Mouse (Mus musculus): ENCODE results near the gene Ubox5.

The Ubox5 gene

DNA sequence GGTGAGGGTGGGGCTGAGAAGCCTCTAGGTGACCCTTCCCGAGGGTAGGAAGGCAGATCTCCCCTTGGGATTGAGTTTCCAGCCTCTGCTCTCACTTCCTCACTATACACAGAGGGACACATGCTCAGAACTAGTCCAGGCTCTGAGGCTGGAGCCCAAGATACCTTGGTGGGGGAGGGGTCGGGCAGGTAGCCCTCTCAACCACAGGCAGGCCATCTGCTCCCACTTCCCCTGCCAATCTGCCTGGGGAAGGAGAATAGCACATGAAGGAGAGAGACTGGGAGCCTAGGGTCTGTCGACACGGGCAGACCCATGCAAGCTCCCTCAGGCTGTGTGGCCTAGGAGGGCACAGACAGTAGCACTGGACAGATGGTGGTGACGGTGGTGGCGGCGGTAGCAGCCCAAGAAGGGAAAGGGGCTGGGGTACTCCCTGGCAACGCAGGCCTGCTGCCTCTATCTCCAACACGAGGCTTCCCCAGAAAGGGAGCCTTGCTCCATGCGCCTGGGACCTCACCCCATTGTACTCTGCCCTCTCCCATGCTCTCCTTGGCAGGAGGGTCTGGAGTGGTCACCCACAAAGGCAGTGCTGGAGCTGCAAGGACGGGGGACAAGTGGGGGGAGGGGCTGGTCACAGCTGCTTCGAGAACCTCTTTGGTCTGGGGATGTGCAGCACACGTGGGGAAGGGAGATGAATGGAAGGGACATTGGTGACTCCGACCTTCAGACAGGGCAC is 4.3 kb upstream of the Ubox5 start:
- DNase-seq (ENCODE audit: low spot score in 2 of 2), result no peak

DNA sequence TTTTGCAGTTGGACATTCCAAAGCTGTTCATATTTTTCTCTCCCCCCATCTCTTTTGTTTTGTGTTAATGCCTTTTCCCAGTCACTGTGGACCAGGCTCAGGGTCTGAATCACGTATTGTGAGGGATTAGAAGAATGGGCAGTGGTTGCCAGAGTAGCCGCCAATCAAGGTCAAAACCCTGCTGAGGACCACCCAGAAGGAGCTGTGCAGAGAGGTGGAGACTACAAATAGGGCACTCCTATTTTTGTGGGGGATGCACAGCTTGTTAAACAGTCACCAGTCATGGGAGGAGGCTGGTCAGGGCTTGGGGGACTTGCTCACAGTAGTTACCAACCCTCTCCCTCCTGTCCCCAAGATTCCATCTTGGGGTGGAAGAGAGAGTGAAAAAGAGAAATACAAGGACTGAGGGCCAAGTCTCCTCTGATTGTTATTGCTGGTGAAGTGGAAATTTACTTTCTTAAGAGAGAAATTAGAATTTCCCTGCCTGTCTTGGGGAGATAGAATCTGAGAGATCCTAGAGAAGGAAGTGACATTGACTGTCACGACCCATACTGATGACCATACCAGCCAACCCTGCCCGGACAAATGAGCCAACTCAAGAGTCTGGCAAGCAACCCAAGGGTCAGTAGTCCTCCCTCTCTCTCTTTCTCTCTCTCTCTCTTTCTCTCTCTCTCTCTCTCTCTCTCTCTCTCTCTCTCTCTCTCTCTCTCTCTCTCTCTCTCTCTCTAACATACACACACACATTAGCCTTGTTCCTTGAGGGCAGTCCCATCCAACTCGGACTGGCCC is 3.2 kb upstream of the Ubox5 start:
- DNase-seq (ENCODE audit: low spot score in 2 of 2), result no peak

DNA sequence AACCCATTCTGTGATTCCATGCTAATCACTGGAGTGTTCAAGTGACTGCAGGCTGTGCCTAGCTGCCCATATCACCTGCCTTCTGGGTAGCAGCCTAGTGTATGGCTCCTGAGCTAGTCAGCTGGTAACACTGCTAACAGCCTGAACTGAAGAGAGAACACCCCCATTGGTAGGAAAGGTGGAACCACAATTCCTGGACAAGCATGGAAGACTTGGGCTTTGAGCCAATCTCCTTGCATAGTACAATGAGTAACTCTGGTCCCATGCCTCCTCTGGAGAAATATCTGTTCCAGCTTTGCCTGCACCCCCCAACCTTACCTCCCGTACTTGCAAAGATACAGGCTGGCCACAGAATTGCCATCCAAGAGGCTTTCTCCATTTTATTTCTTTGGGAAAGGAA is 2.6 kb upstream of the Ubox5 start:
- no peak for DNase-seq (ENCODE audit: low spot score in 2 of 2)

DNA sequence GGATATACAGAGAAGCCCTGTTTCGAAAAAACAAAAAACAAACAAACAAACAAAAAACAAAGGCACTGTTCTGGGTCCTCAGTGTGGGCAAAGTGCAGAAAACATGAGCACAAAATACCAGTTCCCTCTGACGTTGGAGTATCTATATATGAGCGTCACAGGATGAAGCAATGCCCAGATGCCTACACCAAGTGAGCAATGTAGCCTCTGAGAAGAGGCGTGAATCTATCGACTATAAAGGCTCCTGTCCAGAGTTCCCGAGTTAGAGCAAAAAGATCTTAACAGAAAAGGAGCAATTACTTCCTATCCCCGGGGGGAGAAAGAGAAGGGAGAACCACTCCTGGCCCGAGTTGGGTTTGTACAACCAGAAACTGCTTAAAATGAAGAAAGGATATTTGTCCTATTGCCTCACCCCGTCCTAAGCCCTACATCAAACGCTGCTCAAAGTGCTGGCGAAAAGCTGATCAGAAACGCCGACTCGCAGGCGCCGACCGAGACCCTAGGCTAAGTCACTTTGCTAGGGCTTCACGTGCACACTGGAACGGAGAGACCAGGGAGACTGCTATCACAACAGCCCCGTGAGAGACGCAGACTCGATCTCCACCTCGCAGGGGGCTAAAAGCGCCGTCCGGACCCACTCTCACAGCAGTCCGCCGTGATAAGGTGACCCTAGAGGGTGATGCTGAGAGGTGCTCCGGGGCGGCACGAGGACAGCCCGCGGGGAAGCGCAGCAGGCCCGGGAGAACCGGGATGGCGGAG is 579 bp downstream of the Ubox5 start:
- DNase-seq (ENCODE audit: low spot score in 2 of 2), result no peak

DNA sequence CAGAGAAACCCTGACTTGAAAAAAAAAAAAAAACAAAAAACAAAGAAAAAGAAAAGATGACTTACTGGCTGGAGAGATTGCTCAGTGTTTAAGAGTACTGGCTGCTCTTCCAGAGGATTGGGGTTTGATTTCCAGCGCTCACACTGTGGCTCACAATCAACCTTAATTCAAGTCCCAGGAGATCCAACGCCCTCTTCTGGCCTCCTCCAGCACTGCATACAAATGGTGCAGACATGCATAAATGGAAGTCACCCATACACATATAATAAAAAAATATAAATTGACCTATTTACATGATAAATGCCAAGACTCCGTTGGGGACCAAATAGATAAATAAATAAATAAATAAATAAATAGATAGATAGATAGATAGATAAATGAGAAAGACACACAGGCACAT is 1.4 kb downstream of the Ubox5 start:
- no peak for DNase-seq (ENCODE audit: low spot score in 2 of 2)

DNA sequence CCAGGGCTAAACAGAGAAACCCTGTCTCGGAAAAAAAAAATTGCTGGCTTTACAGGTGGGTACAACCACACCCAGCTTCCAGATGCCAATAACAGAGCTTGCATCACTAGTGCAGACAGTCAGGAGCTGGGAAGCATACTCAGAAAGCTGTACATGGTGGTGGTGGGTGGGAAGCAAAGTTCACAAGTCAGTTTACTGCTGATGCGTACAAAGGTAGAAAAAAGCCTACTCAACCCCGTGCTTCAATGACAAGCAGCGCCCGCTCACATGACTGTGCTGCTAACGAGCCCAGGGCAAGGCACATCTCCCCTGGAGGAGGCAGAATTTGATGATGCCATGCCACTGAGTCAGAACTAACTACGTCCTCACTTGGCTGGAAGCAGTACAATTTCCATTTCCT is 10.9 kb downstream of the Ubox5 start:
- no peak for DNase-seq (ENCODE audit: low spot score in 2 of 2)

DNA sequence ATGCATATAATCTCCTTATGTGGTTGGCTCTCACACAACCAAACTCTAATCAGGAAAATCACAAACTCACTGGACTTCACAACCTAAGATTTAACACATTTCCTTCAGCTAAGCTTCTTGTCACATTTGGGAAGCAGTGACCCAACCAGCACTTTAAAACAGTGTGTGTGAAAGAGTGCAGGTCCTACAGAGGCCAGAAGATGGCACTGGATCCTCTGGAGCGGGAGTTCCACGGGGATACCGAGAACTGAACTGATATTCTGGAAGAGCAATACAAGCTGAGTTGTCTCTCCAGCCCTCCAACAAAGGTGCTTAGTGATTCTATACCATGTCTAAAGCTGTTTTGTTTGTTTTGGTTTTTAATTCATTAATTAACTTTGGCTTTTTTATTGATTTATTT is 16.7 kb downstream of the Ubox5 start:
- no peak for DNase-seq (ENCODE audit: low spot score in 2 of 2)

DNA sequence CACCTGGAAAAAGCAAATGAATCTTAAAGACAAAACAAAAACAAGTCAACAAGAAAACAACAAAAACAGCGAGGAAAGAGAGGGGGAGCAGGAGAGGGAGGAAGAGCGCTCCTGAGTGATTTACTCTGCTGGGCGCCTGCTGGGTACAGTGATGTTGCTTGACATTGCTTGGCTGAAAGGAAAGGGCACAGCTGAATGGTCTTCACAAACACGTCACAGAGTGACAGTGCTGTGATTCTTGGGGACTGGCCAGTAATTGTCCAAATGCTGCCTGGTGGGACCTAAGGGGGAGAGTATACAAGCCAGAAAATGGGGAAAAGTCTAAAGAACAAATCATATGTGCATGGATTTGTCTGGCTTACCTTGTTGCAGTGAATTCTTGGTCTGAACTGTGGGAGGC is 27.6 kb downstream of the Ubox5 start:
- no peak for DNase-seq (ENCODE audit: low spot score in 2 of 2)

DNA sequence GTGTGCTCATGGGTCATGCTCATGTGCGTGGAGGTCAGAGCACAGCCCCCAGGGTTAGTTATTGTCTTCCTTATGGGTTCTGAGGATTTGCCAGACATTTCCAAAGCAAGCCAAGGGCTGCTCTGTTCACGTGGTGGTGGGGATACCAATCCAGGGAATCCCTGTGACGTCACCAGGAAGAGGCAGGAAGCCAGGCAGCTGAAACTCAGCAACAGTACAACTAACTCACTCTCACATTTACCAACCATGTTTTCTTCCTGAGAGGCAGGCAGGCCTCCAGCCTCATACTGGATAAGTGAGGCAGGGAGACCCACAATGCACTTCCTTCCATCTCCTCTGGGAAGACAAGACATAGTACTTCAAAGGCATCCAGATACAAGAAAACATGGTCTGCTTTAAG is 31.4 kb downstream of the Ubox5 start:
- no peak for DNase-seq (ENCODE audit: low spot score in 2 of 2)

DNA sequence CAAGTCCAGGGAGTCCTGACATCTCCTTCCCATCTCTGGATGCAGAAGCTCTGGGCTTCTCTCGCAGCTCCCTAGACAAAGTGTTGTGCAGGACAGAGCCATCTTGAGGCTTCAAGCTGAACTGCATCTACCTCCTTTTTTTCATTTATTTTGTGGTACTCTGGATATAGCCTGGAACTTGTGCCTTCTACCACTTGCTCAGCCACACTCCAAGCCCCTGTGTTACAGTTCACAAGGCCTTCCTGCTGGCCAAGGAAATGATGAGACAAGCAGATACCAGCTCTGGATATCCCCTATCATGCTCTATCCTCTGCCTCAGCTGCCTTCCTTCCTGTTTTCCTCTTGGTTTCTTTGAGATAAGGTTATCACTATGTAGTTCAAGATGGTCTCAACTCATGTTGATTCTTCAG is 32.2 kb downstream of the Ubox5 start:
- no peak for DNase-seq (ENCODE audit: low spot score in 2 of 2)

DNA sequence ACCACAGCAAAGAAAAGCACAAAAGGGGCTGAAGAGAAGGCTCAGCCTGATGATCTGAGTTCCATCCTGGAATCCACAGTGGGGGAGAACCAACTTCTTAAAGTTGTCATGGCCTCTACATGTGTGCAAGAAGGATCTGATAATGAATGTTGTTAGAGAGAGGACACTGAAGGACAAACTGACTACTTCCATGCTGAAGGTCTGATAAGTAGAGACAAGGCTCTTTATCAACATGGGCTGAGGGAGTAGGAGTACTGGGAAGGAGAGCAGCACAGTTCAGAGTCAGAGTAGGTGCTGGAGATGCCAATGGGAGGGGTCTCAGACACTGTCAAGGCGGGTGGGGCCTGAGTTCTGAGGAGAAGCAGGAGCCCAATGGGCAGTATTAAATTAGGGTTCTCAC is 34.2 kb downstream of the Ubox5 start:
- no peak for DNase-seq (ENCODE audit: low spot score in 2 of 2)

DNA sequence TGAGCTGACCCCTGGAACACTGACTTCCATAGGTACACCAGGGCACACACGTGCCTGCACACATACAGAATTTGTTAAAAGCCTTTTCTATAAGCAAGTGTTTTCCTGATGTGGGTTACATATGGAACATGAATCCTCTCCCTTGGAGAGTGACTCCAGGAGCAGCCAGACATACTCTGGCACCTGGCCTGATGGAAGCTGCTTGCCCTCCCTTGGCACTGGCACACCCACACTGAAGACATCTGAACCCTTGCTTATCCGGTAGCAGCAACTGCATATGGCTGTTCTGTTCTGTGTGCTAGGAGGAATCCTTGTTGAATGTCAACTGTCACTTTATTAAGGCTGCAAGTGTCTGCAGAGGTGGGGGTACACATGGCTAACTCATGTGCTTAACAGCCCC is 38.8 kb downstream of the Ubox5 start:
- DNase-seq (ENCODE audit: low spot score in 2 of 2), result no peak

DNA sequence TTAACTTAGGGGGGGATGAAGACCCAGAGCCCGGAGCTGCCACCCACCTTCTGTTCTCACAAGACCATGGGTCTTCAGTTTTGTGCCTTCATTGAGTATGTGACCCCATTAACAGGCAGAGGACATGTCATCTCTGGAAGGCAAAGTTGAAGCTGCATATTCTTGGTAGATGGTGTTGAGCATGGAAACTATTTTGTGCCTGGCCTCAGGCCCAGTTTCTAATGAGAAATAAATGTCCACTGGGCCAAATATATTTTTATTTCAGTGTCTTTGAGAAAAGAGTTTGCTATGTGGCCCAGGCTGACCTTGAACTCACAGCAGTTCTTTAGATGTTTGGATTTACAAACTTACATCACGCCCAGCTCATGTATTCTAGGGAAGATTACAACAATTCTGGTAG is 40.1 kb downstream of the Ubox5 start:
- no peak for DNase-seq (ENCODE audit: low spot score in 2 of 2)

DNA sequence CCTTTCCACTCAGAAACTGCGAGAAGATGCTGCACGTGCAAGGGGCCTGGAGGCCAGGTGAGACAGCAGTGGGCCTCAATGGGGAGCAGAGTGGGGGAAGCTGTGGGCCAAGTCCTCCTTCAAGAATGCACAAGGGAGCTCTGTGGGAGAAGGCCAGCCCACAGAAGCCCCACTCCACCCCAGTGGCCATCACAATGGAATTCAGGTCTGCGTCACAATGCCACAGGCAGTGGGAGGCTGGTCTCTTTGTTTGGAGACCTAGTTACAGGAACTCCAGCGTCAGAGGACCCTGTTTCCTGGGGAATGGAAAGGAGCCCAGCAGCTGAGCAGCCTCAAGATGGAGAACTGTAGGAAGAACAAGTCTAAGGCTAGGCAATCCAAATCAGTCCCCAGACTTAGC is 40.7 kb downstream of the Ubox5 start:
- DNase-seq (ENCODE audit: low spot score in 2 of 2), result no peak

DNA sequence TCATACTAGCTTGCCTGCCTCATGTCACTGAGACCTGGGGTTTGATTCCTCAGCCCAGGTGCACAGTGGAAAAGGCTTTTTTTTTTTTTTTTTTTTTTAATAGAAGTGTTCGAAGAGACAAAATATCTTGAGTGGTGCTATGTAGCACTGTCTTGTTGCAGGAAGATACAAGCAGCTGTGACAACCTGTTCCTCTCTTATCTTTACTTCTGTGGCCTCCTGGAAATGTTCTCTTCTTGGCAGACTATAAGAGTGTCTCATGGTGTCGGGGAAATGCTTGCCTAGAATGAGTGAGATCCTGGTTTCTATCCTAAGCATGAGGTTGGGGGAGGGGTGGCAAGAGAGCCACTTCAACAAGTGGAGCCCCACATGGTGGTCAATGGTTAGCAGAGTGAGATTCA is 41.5 kb downstream of the Ubox5 start:
- DNase-seq (ENCODE audit: low spot score in 2 of 2), result no peak

DNA sequence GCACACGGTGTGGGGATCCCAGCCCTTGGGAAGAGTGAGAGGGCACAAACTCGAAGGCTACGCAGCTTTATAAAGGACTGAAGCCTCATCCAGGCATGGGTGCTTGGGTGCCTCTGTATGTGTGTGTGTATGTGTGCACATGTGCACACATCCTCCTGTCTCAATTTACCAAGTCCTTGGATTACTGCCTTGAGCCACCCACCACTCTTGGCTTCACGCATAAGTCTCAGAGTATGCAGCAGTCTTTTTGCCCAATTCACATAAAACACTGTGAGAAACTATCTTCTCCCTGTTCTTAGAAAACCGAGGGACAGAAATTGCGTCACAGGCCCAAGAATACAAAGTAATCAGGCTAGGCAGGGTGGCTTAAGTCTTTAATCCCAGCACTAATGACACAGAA is 43.8 kb downstream of the Ubox5 start:
- no peak for DNase-seq (ENCODE audit: low spot score in 2 of 2)

DNA sequence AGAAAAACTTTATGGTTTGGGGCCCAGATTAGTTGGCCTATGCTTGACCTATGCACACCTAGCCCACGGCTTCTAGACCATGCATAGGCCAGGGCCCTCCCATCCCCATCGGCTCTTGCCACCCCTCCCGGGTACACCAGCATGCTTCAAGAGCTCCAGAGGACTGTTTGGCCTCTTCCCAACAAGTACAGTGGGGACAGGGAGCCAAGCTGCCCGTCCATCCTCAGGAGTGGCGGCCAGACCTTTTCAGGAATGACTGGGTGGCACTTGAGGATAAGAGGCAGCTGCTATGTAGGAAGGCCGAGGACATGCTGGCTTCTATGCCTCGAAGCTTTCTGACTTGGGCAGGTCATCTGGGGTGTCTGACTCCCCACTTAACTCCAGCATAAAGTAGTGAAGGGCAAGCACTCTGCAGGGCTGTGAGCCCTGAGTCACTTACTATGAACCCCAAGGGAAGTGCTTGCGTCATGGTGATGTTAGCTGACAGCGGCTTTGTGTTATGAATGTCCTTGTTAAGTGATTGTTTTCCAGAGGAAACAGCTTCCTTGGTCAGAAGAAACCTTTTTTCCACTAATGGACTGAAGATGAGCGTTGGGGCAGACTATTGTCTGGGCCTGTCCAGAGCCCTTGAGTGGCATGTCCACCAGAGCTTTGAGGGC is 45.8 kb downstream of the Ubox5 start:
- DNase-seq (ENCODE audit: low spot score in 2 of 2), result no peak

DNA sequence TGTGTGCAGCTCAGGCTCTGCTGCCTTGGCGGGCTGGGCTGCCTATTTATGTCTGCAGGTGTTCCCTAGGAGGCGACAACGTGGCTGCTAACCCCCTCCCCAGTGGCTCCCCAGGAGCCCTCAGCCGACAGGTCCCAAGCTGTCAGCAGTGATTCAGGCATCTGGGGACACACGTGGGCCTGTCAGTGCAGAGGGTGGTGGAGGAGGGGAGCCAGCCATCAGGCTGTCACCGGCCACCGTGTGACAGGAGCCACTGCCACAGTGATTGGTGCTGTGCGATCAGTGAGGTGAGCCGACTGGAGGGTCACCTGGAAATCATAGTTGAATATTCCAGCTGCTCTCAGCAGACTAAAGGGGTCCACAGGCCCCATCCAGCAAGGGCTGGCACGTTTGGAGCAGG is 47.3 kb downstream of the Ubox5 start, which contains the start of gene Avp:
Gene Avp, minus strand, starts transcription at position 3 of the 400 bp plus-strand sequence.
- DNase-seq (ENCODE audit: low spot score in 2 of 2), result no peak

DNA sequence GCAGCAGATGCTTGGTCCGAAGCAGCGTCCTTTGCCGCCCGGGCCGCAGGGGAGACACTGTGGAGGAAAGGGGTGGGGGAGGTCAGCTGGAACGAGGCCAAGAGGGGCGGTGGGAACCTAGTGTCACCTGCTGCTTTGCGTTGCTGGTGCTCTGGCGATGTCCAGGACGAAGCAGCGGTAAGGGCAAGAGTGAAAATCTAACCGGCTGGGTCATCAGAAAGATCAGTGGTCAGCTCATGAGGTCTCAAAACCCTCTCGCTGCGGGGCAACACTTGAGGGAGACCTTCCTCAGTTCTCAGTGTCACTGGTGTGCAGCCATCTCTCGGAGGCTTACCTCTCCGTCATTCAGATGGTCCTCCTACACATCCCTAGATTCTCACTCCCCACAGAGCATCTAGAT is 48.6 kb downstream of the Ubox5 start:
- no peak for DNase-seq (ENCODE audit: low spot score in 2 of 2)

DNA sequence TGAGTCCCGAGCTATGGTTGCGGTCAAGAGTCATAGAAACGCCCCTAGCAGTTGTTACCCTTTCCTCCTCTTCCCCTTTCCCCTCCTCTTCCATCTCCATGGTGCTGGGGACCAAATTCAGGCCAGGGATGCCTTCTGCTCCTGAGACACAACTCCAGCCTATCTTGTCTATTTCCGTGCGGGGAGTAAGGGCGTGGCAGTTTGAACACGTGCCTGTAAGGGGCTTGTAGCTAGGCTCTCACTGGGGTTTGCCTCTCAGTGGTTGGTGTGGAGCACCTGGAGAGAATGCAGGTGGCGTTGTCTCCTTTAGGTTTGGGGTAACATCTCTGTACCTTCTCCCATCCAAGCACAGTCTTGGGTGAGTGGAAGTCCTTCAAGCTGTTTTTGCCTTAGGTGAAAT is 50.0 kb downstream of the Ubox5 start:
- no peak for DNase-seq (ENCODE audit: low spot score in 2 of 2)

DNA sequence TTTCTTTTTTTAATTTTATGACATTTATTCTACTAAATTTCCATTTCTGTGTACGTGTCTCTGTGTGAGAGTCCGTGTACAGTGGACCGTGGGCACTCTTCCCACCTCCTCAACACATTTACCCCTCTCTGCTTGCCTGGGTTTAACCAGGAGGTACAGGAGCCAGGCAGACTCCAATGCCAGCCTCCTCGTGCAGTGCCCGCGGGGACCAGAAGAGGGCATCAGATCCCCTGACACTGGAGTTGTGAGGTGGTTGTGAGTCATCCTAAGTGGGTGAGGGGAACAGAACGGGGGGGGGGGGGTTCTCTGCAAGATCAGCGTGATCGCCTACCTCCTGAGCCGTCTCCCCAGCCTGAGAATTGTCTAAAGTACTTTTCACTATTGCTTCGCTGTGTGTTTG is 51.7 kb downstream of the Ubox5 start:
- no peak for DNase-seq (ENCODE audit: low spot score in 2 of 2)

DNA sequence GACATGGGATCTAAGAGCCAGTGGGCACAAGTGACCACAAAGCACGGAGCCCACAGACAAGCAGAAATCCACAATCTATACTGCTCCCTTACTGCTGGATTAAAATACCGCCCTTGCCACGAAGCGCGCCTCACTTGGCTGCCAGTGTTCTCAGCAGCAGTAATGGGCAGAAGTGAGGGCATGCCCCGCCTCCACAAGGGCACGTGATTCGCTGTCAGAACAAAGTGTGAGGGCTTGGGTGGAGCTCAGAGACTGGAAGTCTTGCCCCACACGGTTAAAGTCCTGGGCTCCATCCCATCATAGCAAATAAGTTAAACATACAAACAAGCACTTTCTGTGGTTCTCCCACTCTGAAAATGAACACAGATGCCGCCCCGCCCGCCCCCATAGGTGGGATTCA is 52.2 kb downstream of the Ubox5 start:
- DNase-seq (ENCODE audit: low spot score in 2 of 2), result no peak

Data from urinary bladder, postnatal 4 days (tissue).